Mouse (Mus musculus) MEL (cell line): ENCODE data around the gene Slc25a42. TPM values are rescaled to one million over a fixed set of nuclear protein-coding genes. Genes with fewer than 3 reads are reported as not detected.

Source experiments
- DNase-seq: peaks from one replicate; pipeline ENCODE4 v3.0.0; 2011; ENCODE audit warnings: low read depth, low spot score
- H3K27ac ChIP-seq: 2 replicates; pipeline ENCODE4 v1.5.1; 2012; ENCODE audit warnings: low read depth, mild to moderate bottlenecking, control low read depth, low read length, moderate library complexity; ENCODE audit not compliant: control insufficient read depth
- H3K27me3 ChIP-seq, 2 experiments: fragments of 150-350 bp in 1 of 2; sonication (generic) in 1 of 2; 2 replicates each; pipeline ENCODE4 v1.6.1; 2012; ENCODE audit warnings: low read length in 2 of 2, mild to moderate bottlenecking in 2 of 2, improper control_type of control experiment in 1 of 2, moderate library complexity in 1 of 2; ENCODE audit not compliant: insufficient read depth in 2 of 2, control insufficient read depth in 1 of 2
- H3K36me3 ChIP-seq, 2 experiments: 2 replicates each; pipeline ENCODE4 v1.6.1; 2012 to 2014; ENCODE audit warnings: low read length in 2 of 2, improper control_type of control experiment in 1 of 2, inconsistent platforms in 1 of 2, mild to moderate bottlenecking in 1 of 2; ENCODE audit not compliant: insufficient read depth in 2 of 2, control insufficient read depth in 1 of 2
- H3K4me1 ChIP-seq, 2 experiments: fragments of 150-350 bp in 1 of 2; sonication (generic) in 1 of 2; 2 replicates each; pipeline ENCODE4 v1.6.1; 2012; ENCODE audit warnings: low read length in 2 of 2, improper control_type of control experiment in 1 of 2, mild to moderate bottlenecking in 1 of 2; ENCODE audit not compliant: insufficient read depth in 2 of 2, control insufficient read depth in 1 of 2
- H3K4me3 ChIP-seq, 2 experiments: fragments of 150-350 bp in 1 of 2; sonication (generic) in 1 of 2; 2 replicates each; pipeline ENCODE4 v1.5.1; 2012; ENCODE audit warnings: low read depth in 2 of 2, low read length in 2 of 2, mild to moderate bottlenecking in 2 of 2, moderate library complexity in 2 of 2, control low read depth in 1 of 2, improper control_type of control experiment in 1 of 2; ENCODE audit not compliant: control insufficient read depth in 1 of 2, insufficient read depth in 1 of 2
- H3K79me2 ChIP-seq: 2 replicates; pipeline ENCODE4 v1.6.1; 2012; ENCODE audit warnings: mild to moderate bottlenecking, low read length, moderate library complexity; ENCODE audit not compliant: control insufficient read depth, poor library complexity, insufficient read depth
- H3K9ac ChIP-seq: 2 replicates; pipeline ENCODE4 v1.6.1; 2012; ENCODE audit warnings: low read depth, mild to moderate bottlenecking, control low read depth, low read length, moderate library complexity; ENCODE audit not compliant: control insufficient read depth, poor library complexity, severe bottlenecking
- H3K9me3 ChIP-seq: fragments of 150-350 bp; sonication (generic); replicated peaks from 2 replicates; pipeline ENCODE4 v1.6.1; 2012; ENCODE audit warnings: mild to moderate bottlenecking, low read length, improper control_type of control experiment, moderate library complexity; ENCODE audit not compliant: insufficient read depth
- BHLHE40 ChIP-seq: IDR thresholded peaks from 2 replicates; pipeline ENCODE4 v1.6.1; 2012; ENCODE audit warnings: low read depth, mild to moderate bottlenecking, inconsistent platforms, low read length, improper control_type of control experiment, borderline replicate concordance
- CHD1 ChIP-seq: IDR thresholded peaks from 2 replicates; pipeline ENCODE4 v1.6.1; 2012; ENCODE audit warnings: low read depth, mild to moderate bottlenecking, inconsistent platforms, low read length, improper control_type of control experiment
- CHD2 ChIP-seq: IDR thresholded peaks from 2 replicates; pipeline ENCODE4 v1.6.1; 2011; ENCODE audit warnings: low read length, improper control_type of control experiment
- CTCF ChIP-seq, 3 experiments: IDR thresholded peaks in 2 of 3; conservative IDR thresholded peaks in 1 of 3; 2 replicates each; pipeline ENCODE4 v1.5.1; 2011 to 2012; ENCODE audit warnings: low read length in 3 of 3, low read depth in 2 of 3, mild to moderate bottlenecking in 2 of 3, improper control_type of control experiment in 1 of 3, inconsistent platforms in 1 of 3, mixed read lengths in 1 of 3, moderate library complexity in 1 of 3; ENCODE audit not compliant: control insufficient read depth in 1 of 3, insufficient read depth in 1 of 3, poor library complexity in 1 of 3, severe bottlenecking in 1 of 3
- E2F4 ChIP-seq: IDR thresholded peaks from 2 replicates; pipeline ENCODE4 v1.6.1; 2011; ENCODE audit warnings: low read depth, low read length, improper control_type of control experiment, borderline replicate concordance
- ELF1 ChIP-seq: IDR thresholded peaks from 2 replicates; pipeline ENCODE4 v1.6.1; 2014; ENCODE audit warnings: low read depth, mild to moderate bottlenecking, inconsistent platforms, low read length, improper control_type of control experiment, moderate library complexity
- ETS1 ChIP-seq: IDR thresholded peaks from 2 replicates; pipeline ENCODE4 v1.6.1; 2012; ENCODE audit warnings: low read depth, mild to moderate bottlenecking, inconsistent platforms, low read length, improper control_type of control experiment, moderate library complexity
- GABPA ChIP-seq: IDR thresholded peaks from 2 replicates; pipeline ENCODE4 v1.6.1; 2012; ENCODE audit warnings: low read depth, mild to moderate bottlenecking, inconsistent platforms, low read length, improper control_type of control experiment, moderate library complexity
- GATA1 ChIP-seq: IDR thresholded peaks from 2 replicates; pipeline ENCODE4 v1.6.1; 2011; ENCODE audit warnings: low read depth, low read length, improper control_type of control experiment
- HCFC1 ChIP-seq: IDR thresholded peaks from 2 replicates; pipeline ENCODE4 v1.6.1; 2012; ENCODE audit warnings: low read depth, mild to moderate bottlenecking, inconsistent platforms, low read length, improper control_type of control experiment, moderate library complexity
- JUND ChIP-seq: IDR thresholded peaks from 2 replicates; pipeline ENCODE4 v1.6.1; 2011; ENCODE audit warnings: low read depth, mild to moderate bottlenecking, improper control_type of control experiment, low read length
- KAT2A ChIP-seq: conservative IDR thresholded peaks from 2 replicates; pipeline ENCODE4 v1.6.1; 2012; ENCODE audit warnings: low read depth, low read length, improper control_type of control experiment, inconsistent platforms
- MAFK ChIP-seq: IDR thresholded peaks from 2 replicates; pipeline ENCODE4 v1.6.1; 2011; ENCODE audit warnings: low read depth, mild to moderate bottlenecking, low read length, improper control_type of control experiment, borderline replicate concordance
- MAX ChIP-seq: IDR thresholded peaks from 2 replicates; pipeline ENCODE4 v1.6.1; 2011; ENCODE audit warnings: low read length, improper control_type of control experiment
- MAZ ChIP-seq: IDR thresholded peaks from 2 replicates; pipeline ENCODE4 v1.6.1; 2012; ENCODE audit warnings: low read depth, mild to moderate bottlenecking, inconsistent platforms, low read length, improper control_type of control experiment
- MEF2A ChIP-seq: IDR thresholded peaks from 2 replicates; pipeline ENCODE4 v1.6.1; 2014; ENCODE audit warnings: low read depth, mild to moderate bottlenecking, inconsistent platforms, low read length, improper control_type of control experiment; ENCODE audit not compliant: poor library complexity, insufficient replicate concordance, severe bottlenecking; ENCODE audit errors: extremely low read depth
- MXI1 ChIP-seq: IDR thresholded peaks from 2 replicates; pipeline ENCODE4 v1.6.1; 2011; ENCODE audit warnings: mild to moderate bottlenecking, low read depth, low read length, improper control_type of control experiment
- MYB ChIP-seq: IDR thresholded peaks from 2 replicates; pipeline ENCODE4 v1.6.1; 2011; ENCODE audit warnings: mild to moderate bottlenecking, low read depth, low read length, improper control_type of control experiment
- MYC ChIP-seq: IDR thresholded peaks from 2 replicates; pipeline ENCODE4 v1.6.1; 2011; ENCODE audit warnings: low read depth, mild to moderate bottlenecking, low read length, improper control_type of control experiment, moderate library complexity
- NELFE ChIP-seq: IDR thresholded peaks from 2 replicates; pipeline ENCODE4 v1.6.1; 2011; ENCODE audit warnings: low read depth, low read length, improper control_type of control experiment
- NRF1 ChIP-seq: IDR thresholded peaks from 2 replicates; pipeline ENCODE4 v1.6.1; 2014; ENCODE audit warnings: low read depth, mild to moderate bottlenecking, inconsistent platforms, low read length, improper control_type of control experiment, moderate library complexity; ENCODE audit not compliant: poor library complexity, insufficient read depth, severe bottlenecking
- POLR2A ChIP-seq, 2 experiments: IDR thresholded peaks; 2 replicates each; pipeline ENCODE4 v1.6.1; 2011 to 2012; ENCODE audit warnings: low read length in 2 of 2, mild to moderate bottlenecking in 2 of 2, control low read depth in 1 of 2, improper control_type of control experiment in 1 of 2, low read depth in 1 of 2, moderate library complexity in 1 of 2; ENCODE audit not compliant: control insufficient read depth in 1 of 2, insufficient read depth in 1 of 2, poor library complexity in 1 of 2
- POLR2AphosphoS5 ChIP-seq: IDR thresholded peaks from 2 replicates; pipeline ENCODE4 v1.6.1; 2012; ENCODE audit warnings: low read depth, borderline replicate concordance, mild to moderate bottlenecking, inconsistent platforms, low read length, moderate library complexity, mixed read lengths
- RAD21 ChIP-seq: IDR thresholded peaks from 2 replicates; pipeline ENCODE4 v1.6.1; 2011; ENCODE audit warnings: mild to moderate bottlenecking, low read depth, low read length, improper control_type of control experiment
- RCOR1 ChIP-seq: IDR thresholded peaks from 2 replicates; pipeline ENCODE4 v1.6.1; 2012; ENCODE audit warnings: low read depth, mild to moderate bottlenecking, inconsistent platforms, low read length, improper control_type of control experiment
- SIN3A ChIP-seq: IDR thresholded peaks from 2 replicates; pipeline ENCODE4 v1.6.1; 2012; ENCODE audit warnings: low read length, improper control_type of control experiment, inconsistent platforms
- SMC3 ChIP-seq: IDR thresholded peaks from 2 replicates; pipeline ENCODE4 v1.6.1; 2011; ENCODE audit warnings: low read depth, low read length, improper control_type of control experiment
- TAL1 ChIP-seq: IDR thresholded peaks from 2 replicates; pipeline ENCODE4 v1.6.1; 2012; ENCODE audit warnings: mild to moderate bottlenecking, inconsistent platforms, low read length, moderate library complexity, mixed read lengths
- TBP ChIP-seq: IDR thresholded peaks from 2 replicates; pipeline ENCODE4 v1.8.0; 2011; ENCODE audit warnings: low read depth, low read length, improper control_type of control experiment
- TCF12 ChIP-seq: IDR thresholded peaks from 2 replicates; pipeline ENCODE4 v1.6.1; 2014; ENCODE audit warnings: low read depth, mild to moderate bottlenecking, inconsistent platforms, low read length, improper control_type of control experiment, moderate library complexity
- USF1 ChIP-seq: IDR thresholded peaks from 2 replicates; pipeline ENCODE4 v1.6.1; 2014; ENCODE audit warnings: low read depth, mild to moderate bottlenecking, inconsistent platforms, low read length, improper control_type of control experiment, moderate library complexity
- ZC3H11A ChIP-seq: IDR thresholded peaks from 2 replicates; pipeline ENCODE4 v1.6.1; 2012; ENCODE audit warnings: low read depth, mild to moderate bottlenecking, inconsistent platforms, low read length, improper control_type of control experiment
- ZKSCAN1 ChIP-seq: IDR thresholded peaks from 2 replicates; pipeline ENCODE4 v1.6.1; 2012; ENCODE audit warnings: low read depth, mild to moderate bottlenecking, inconsistent platforms, low read length, improper control_type of control experiment, moderate library complexity
- ZMIZ1 ChIP-seq: IDR thresholded peaks from 2 replicates; pipeline ENCODE4 v1.6.1; 2012; ENCODE audit warnings: low read depth, mild to moderate bottlenecking, inconsistent platforms, low read length, improper control_type of control experiment, moderate library complexity
- ZNF384 ChIP-seq: IDR thresholded peaks from 2 replicates; pipeline ENCODE4 v1.6.1; 2012; ENCODE audit warnings: low read depth, mild to moderate bottlenecking, inconsistent platforms, low read length, improper control_type of control experiment
- polyA plus RNA-seq, 2 experiments: library from polyadenylated mRNA; stranded (reverse) in 1 of 2; unstranded in 1 of 2; fragments of >175 nt in 1 of 2; fragments of >200 nt in 1 of 2; gene quantifications; 2 replicates each; pipeline versions ENCODE4 v1.2.1 to v1.2.4; 2012; ENCODE audit warnings: low replicate concordance in 2 of 2, low read depth in 1 of 2; ENCODE audit not compliant: insufficient read length in 2 of 2, insufficient read depth in 1 of 2, missing spikeins in 1 of 2
- total RNA-seq: library from RNA; depleted of rRNA; stranded (reverse); fragments of 300-350 nt; gene quantifications from 2 replicates; pipeline ENCODE4 v1.2.3, GENCODE M21; 2012; rRNA removed

The Slc25a42 gene
- 4.4 and 5.2 TPM in 2 replicates for total RNA-seq
- 10 to 100 TPM in 1 of 2 experiments, not detected in 1; 12.1 TPM for polyA plus RNA-seq

- Histone ChIP-seq H3K4me3 (peak within 1 kb of the TSS; percentile 83 to 86), H3K36me3 (peaks cover 0 to 30% of the 10 kb centered on the region in 2 experiments; a peak in 2 of 4 replicates), H3K9me3 (no peaks in the 10 kb centered on the region), H3K27ac (peak within 1 kb of the TSS; percentile 88), H3K4me1 (peaks cover 11 to 39% of the 10 kb centered on the region in 2 experiments), H3K27me3 (no peaks in the 10 kb centered on the region), H3K79me2 (peaks cover 23% of the 10 kb centered on the region), H3K9ac (peak within 1 kb of the TSS; percentile 80)
- peak; percentile 100 for DNase-seq
- peak; percentile 70 for TF ChIP-seq CHD2
- no peak for TF ChIP-seq BHLHE40
- TF ChIP-seq TAL1, result no peak
- TF ChIP-seq ZMIZ1, result peak; percentile 83
- TF ChIP-seq MAX, result peak; percentile 76
- no peak for TF ChIP-seq CHD1
- peak; percentile 66 for TF ChIP-seq ELF1
- no peak for TF ChIP-seq RCOR1
- TF ChIP-seq GABPA, result no peak
- TF ChIP-seq MEF2A, result no peak
- TF ChIP-seq E2F4, result 0 out of 2 replicates have a peak, but pooled peaks have one; percentile 67
- TF ChIP-seq ZNF384, result no peak
- TF ChIP-seq MAZ, result peak; percentile 90; the same call in 1 of the 2 replicates
- peak; percentile 49; the same call in 1 of the 2 replicates for TF ChIP-seq ETS1
- peak; percentile 75 for TF ChIP-seq NELFE
- TF ChIP-seq CTCF (IDR thresholded peaks at IDR 0.05 in 2 of 3, conservative IDR thresholded peaks at IDR 0.05 in 1 of 3; ENCODE audit: control insufficient read depth in 1 of 3, insufficient read depth in 1 of 3, low read depth in 2 of 3, low read length in 3 of 3, poor library complexity in 1 of 3, severe bottlenecking in 1 of 3), result no peak
- TF ChIP-seq MXI1, result peak; percentile 76; the same call in 1 of the 2 replicates
- TF ChIP-seq POLR2AphosphoS5, result no peak
- no peak for TF ChIP-seq SMC3
- TF ChIP-seq SIN3A, result peak; percentile 89
- TF ChIP-seq TBP, result peak; percentile 79; the same call in 1 of the 2 replicates
- 0 out of 2 replicates have a peak, but pooled peaks have one; percentile 5 for TF ChIP-seq USF1
- peak; percentile 60 for TF ChIP-seq HCFC1
- no peak for TF ChIP-seq JUND
- no peak for TF ChIP-seq ZC3H11A
- TF ChIP-seq NRF1, result peak; percentile 64
- TF ChIP-seq MYC, result no peak
- TF ChIP-seq MAFK, result no peak
- peak; percentile 73 for TF ChIP-seq TCF12
- no peak for TF ChIP-seq RAD21
- no peak for TF ChIP-seq ZKSCAN1
- peak; percentile 80 to 92 for TF ChIP-seq POLR2A (IDR thresholded peaks at IDR 0.05; ENCODE audit: control insufficient read depth in 1 of 2, insufficient read depth in 1 of 2, low read depth in 1 of 2, low read length in 2 of 2, poor library complexity in 1 of 2)
- no peak for TF ChIP-seq MYB
- TF ChIP-seq GATA1, result no peak
- no peak; the same call in 1 of the 2 replicates for TF ChIP-seq KAT2A
Measured at GRCm38 (mm10) chr8:70212112-70213055, at the start of gene Slc25a42. Gene Slc25a42 (minus strand): TSS chr8:70212305.
